Mouse (Mus musculus) brain, adult 2 months (tissue): ENCODE measurements around the gene 2010300C02Rik.

Source experiments
- DNase-seq: peaks from one replicate; pipeline ENCODE4 v3.0.0; 2011; ENCODE audit warnings: low read depth, low spot score

The 2010300C02Rik gene

GRCm38 (mm10) chr1:37579686-37580085 lies 140.2 kb downstream of the 2010300C02Rik start:
- DNase-seq: no peak

- DNase-seq: peak; percentile 69
Observed at GRCm38 (mm10) chr1:37572528-37573272, 147.2 kb downstream of the 2010300C02Rik start.

- DNase-seq: no peak
Observed at GRCm38 (mm10) chr1:37568379-37568778, 151.5 kb downstream of the 2010300C02Rik start.

GRCm38 (mm10) chr1:37566754-37567153 lies 153.1 kb downstream of the 2010300C02Rik start:
- no peak for DNase-seq

- no peak for DNase-seq
Observed at GRCm38 (mm10) chr1:37566344-37566743, 153.5 kb downstream of the 2010300C02Rik start.

GRCm38 (mm10) chr1:37565396-37565795 lies 154.5 kb downstream of the 2010300C02Rik start:
- peak; percentile 20 for DNase-seq

- DNase-seq: no peak
Observed at GRCm38 (mm10) chr1:37561955-37562354, 157.9 kb downstream of the 2010300C02Rik start.
